Mouse (Mus musculus): Measurements from ENCODE around the gene Srsf11.

Gene Srsf11

GRCm38 (mm10) chr3:158036329-158036988 is at the start of gene Srsf11, which contains the start of gene Lrrc40:
Gene Srsf11 (minus strand): TSS chr3:158036639.
Gene Lrrc40 (plus strand): TSS chr3:158036662.
- peak; percentile 72 for DNase-seq (ENCODE audit: low read depth)

GRCm38 (mm10) chr3:158077828-158078227 is 41.4 kb upstream of the Srsf11 start:
- DNase-seq (ENCODE audit: low read depth): no peak

GRCm38 (mm10) chr3:158077380-158077772 is 40.9 kb upstream of the Srsf11 start:
- DNase-seq (ENCODE audit: low read depth): no peak

GRCm38 (mm10) chr3:158076685-158077379 is 40.4 kb upstream of the Srsf11 start:
- no peak for DNase-seq (ENCODE audit: low read depth)

- DNase-seq (ENCODE audit: low read depth): no peak
These were observed 38.6 kb upstream of the Srsf11 start for GRCm38 (mm10) chr3:158075004-158075403.

GRCm38 (mm10) chr3:158068613-158069263 is 32.3 kb upstream of the Srsf11 start:
- DNase-seq (ENCODE audit: low read depth): no peak

- no peak for DNase-seq (ENCODE audit: low read depth)
These were observed 31.5 kb upstream of the Srsf11 start for GRCm38 (mm10) chr3:158067916-158068315.

- no peak for DNase-seq (ENCODE audit: low read depth)
These were observed 28.8 kb upstream of the Srsf11 start for GRCm38 (mm10) chr3:158065256-158065655.

GRCm38 (mm10) chr3:158061811-158062523 is 25.5 kb upstream of the Srsf11 start:
- no peak for DNase-seq (ENCODE audit: low read depth)

GRCm38 (mm10) chr3:158060621-158061291 is 24.3 kb upstream of the Srsf11 start:
- no peak for DNase-seq (ENCODE audit: low read depth)

GRCm38 (mm10) chr3:158049508-158049907 is 13.1 kb upstream of the Srsf11 start:
- DNase-seq (ENCODE audit: low read depth): no peak

GRCm38 (mm10) chr3:158040755-158041154 is 4.3 kb upstream of the Srsf11 start:
- DNase-seq (ENCODE audit: low read depth): no peak

- DNase-seq (ENCODE audit: low read depth): no peak
These were observed 1.7 kb upstream of the Srsf11 start for GRCm38 (mm10) chr3:158038106-158038505.

GRCm38 (mm10) chr3:158035866-158036265 is 573 bp downstream of the Srsf11 start:
- DNase-seq (ENCODE audit: low read depth): no peak

- no peak for DNase-seq (ENCODE audit: low read depth)
These were observed 4.3 kb downstream of the Srsf11 start for GRCm38 (mm10) chr3:158032106-158032505.

GRCm38 (mm10) chr3:158031371-158031925 is 5.0 kb downstream of the Srsf11 start:
- peak; percentile 59 for DNase-seq (ENCODE audit: low read depth)

- no peak for DNase-seq (ENCODE audit: low read depth)
These were observed 26.6 kb downstream of the Srsf11 start for GRCm38 (mm10) chr3:158009762-158010320.

- DNase-seq (ENCODE audit: low read depth): no peak
These were observed 27.8 kb downstream of the Srsf11 start for GRCm38 (mm10) chr3:158008647-158009046.

GRCm38 (mm10) chr3:157998742-157999369 is 37.6 kb downstream of the Srsf11 start:
- no peak for DNase-seq (ENCODE audit: low read depth)

- no peak for DNase-seq (ENCODE audit: low read depth)
These were observed 40.7 kb downstream of the Srsf11 start for GRCm38 (mm10) chr3:157995726-157996125.

GRCm38 (mm10) chr3:157993322-157993721 is 43.1 kb downstream of the Srsf11 start:
- DNase-seq (ENCODE audit: low read depth): no peak

Measured in fibroblast of lung, adult 2 months (primary cell).